Mouse (Mus musculus) lung, postnatal 4 days (tissue): ENCODE data around the gene Krt4.

Source experiments
- DNase-seq, 2 experiments: peaks; one replicate each; pipeline ENCODE4 v3.0.0; 2021

Krt4 gene

DNA sequence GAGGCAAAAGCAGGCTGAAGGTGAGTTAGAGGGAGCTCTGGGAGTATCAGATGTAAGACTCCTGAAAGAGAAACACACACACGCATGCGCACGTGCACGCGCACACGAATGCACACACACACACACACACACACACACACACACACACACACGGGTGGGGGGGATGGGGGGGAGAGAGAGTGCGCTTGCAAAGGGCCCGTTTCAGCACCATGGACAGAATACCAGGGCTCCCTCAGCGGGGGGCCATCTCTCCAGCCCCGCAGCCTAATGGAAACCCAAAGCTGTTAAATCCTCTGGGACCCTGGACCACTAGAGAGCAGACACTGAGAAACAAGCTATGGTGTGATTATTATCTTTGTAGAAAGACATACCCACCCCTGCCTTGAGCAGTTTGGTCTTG is 44.8 kb downstream of the Krt4 start:
- no peak for DNase-seq

- no peak for DNase-seq
Observed at GRCm38 (mm10) chr15:101878041-101878440, 46.5 kb downstream of the Krt4 start.

GRCm38 (mm10) chr15:101874383-101874782 is 50.2 kb downstream of the Krt4 start:
- no peak for DNase-seq

GRCm38 (mm10) chr15:101873231-101873630 is 51.3 kb downstream of the Krt4 start:
- no peak for DNase-seq

GRCm38 (mm10) chr15:101869431-101869830 is 55.1 kb downstream of the Krt4 start, which contains the start of gene Krt77:
TSS of gene Krt77 (minus strand) at chr15:101869705.
- no peak for DNase-seq
